Mouse (Mus musculus): ENCODE measurements around the gene Rtkn2. TPM values are rescaled to one million over a fixed set of nuclear protein-coding genes. Genes with fewer than 3 reads are reported as not detected.

The Rtkn2 gene
- polyA plus RNA-seq (2012), result not detected in 2 replicates

GRCm38 (mm10) chr10:67979401-67980157, at the start of gene Rtkn2:
Gene Rtkn2 (plus strand): TSS chr10:67979570.
- TF ChIP-seq GATA1 (IDR thresholded peaks at IDR 0.05; ENCODE audit: low read length), result no peak
- no peak for TF ChIP-seq TAL1 (IDR thresholded peaks at IDR 0.05; ENCODE audit: low read length)

GRCm38 (mm10) chr10:67931328-67931727, 48.0 kb upstream of the Rtkn2 start:
- no peak overlapping the region for H3K4me3 ChIP-seq (replicated peaks)
- no peaks in the 10 kb centered on the region for H3K4me1 ChIP-seq (ENCODE audit: control insufficient read depth)
- H3K27me3 ChIP-seq (ENCODE audit: control insufficient read depth), result no peaks in the 10 kb centered on the region
- H3K9me3 ChIP-seq (ENCODE audit: control insufficient read depth, low read length), result peaks cover 5% of the 10 kb centered on the region; the same call in 1 of the 2 replicates
- H3K36me3 ChIP-seq (ENCODE audit: control insufficient read depth), result no peaks in the 10 kb centered on the region
- TF ChIP-seq GATA1 (IDR thresholded peaks at IDR 0.05; ENCODE audit: low read length) (no peak), TAL1 (IDR thresholded peaks at IDR 0.05; ENCODE audit: low read length) (no peak)

More at GRCm38 (mm10) chr10:67979401-67980157, at the start of gene Rtkn2:
- H3K9me3 ChIP-seq (ENCODE audit: control insufficient read depth, low read length), result no peaks in the 10 kb centered on the region
- peaks cover 12% of the 10 kb centered on the region for H3K4me1 ChIP-seq (ENCODE audit: control insufficient read depth)
- H3K27me3 ChIP-seq (ENCODE audit: control insufficient read depth), result no peaks in the 10 kb centered on the region
- H3K36me3 ChIP-seq (ENCODE audit: control insufficient read depth), result no peaks in the 10 kb centered on the region
- peak within 1 kb of the TSS; percentile 70 for H3K4me3 ChIP-seq (replicated peaks)

- TF ChIP-seq TAL1 (IDR thresholded peaks at IDR 0.05; ENCODE audit: low read length), result no peak
- no peak for TF ChIP-seq GATA1 (IDR thresholded peaks at IDR 0.05; ENCODE audit: low read length)
- Histone ChIP-seq H3K4me3 (replicated peaks) (no peak overlapping the region), H3K4me1 (ENCODE audit: control insufficient read depth) (no peaks in the 10 kb centered on the region), H3K27me3 (ENCODE audit: control insufficient read depth) (no peaks in the 10 kb centered on the region), H3K36me3 (ENCODE audit: control insufficient read depth) (no peaks in the 10 kb centered on the region), H3K9me3 (ENCODE audit: control insufficient read depth, low read length) (peaks cover 5% of the 10 kb centered on the region; the same call in 1 of the 2 replicates)
These were observed 46.6 kb upstream of the Rtkn2 start for GRCm38 (mm10) chr10:67932780-67933179.

- no peak overlapping the region for H3K4me3 ChIP-seq (replicated peaks)
- peaks cover 5% of the 10 kb centered on the region; the same call in 1 of the 2 replicates for H3K9me3 ChIP-seq (ENCODE audit: control insufficient read depth, low read length)
- H3K4me1 ChIP-seq (ENCODE audit: control insufficient read depth), result no peaks in the 10 kb centered on the region
- H3K27me3 ChIP-seq (ENCODE audit: control insufficient read depth), result no peaks in the 10 kb centered on the region
- H3K36me3 ChIP-seq (ENCODE audit: control insufficient read depth), result no peaks in the 10 kb centered on the region
- TF ChIP-seq TAL1 (IDR thresholded peaks at IDR 0.05; ENCODE audit: low read length), result no peak
- no peak for TF ChIP-seq GATA1 (IDR thresholded peaks at IDR 0.05; ENCODE audit: low read length)
These were observed 42.4 kb upstream of the Rtkn2 start for GRCm38 (mm10) chr10:67936944-67937343.

- Histone ChIP-seq H3K9me3 (ENCODE audit: control insufficient read depth, low read length) (peaks cover 5% of the 10 kb centered on the region; the same call in 1 of the 2 replicates), H3K27me3 (ENCODE audit: control insufficient read depth) (no peaks in the 10 kb centered on the region)
- TF ChIP-seq TAL1 (IDR thresholded peaks at IDR 0.05; ENCODE audit: low read length), result no peak
- no peak for TF ChIP-seq GATA1 (IDR thresholded peaks at IDR 0.05; ENCODE audit: low read length)
These were observed 41.6 kb upstream of the Rtkn2 start for GRCm38 (mm10) chr10:67937775-67938174.

GRCm38 (mm10) chr10:67939546-67939945, 39.8 kb upstream of the Rtkn2 start:
- H3K9me3 ChIP-seq (ENCODE audit: control insufficient read depth, low read length), result no peaks in the 10 kb centered on the region
- no peak overlapping the region for H3K4me3 ChIP-seq (replicated peaks)
- TF ChIP-seq TAL1 (IDR thresholded peaks at IDR 0.05; ENCODE audit: low read length), result no peak
- no peak for TF ChIP-seq GATA1 (IDR thresholded peaks at IDR 0.05; ENCODE audit: low read length)
- H3K27me3 ChIP-seq (ENCODE audit: control insufficient read depth), result no peaks in the 10 kb centered on the region
- H3K36me3 ChIP-seq (ENCODE audit: control insufficient read depth), result no peaks in the 10 kb centered on the region
- no peaks in the 10 kb centered on the region for H3K4me1 ChIP-seq (ENCODE audit: control insufficient read depth)

More at GRCm38 (mm10) chr10:67937775-67938174, 41.6 kb upstream of the Rtkn2 start:
- Histone ChIP-seq H3K36me3 (ENCODE audit: control insufficient read depth) (no peaks in the 10 kb centered on the region), H3K4me3 (replicated peaks) (no peak overlapping the region), H3K4me1 (ENCODE audit: control insufficient read depth) (no peaks in the 10 kb centered on the region)

- H3K4me1 ChIP-seq (ENCODE audit: control insufficient read depth), result no peaks in the 10 kb centered on the region
- H3K36me3 ChIP-seq (ENCODE audit: control insufficient read depth), result no peaks in the 10 kb centered on the region
- H3K27me3 ChIP-seq (ENCODE audit: control insufficient read depth), result no peaks in the 10 kb centered on the region
- no peak overlapping the region for H3K4me3 ChIP-seq (replicated peaks)
- H3K9me3 ChIP-seq (ENCODE audit: control insufficient read depth, low read length), result no peaks in the 10 kb centered on the region
- TF ChIP-seq TAL1 (IDR thresholded peaks at IDR 0.05; ENCODE audit: low read length) (no peak), GATA1 (IDR thresholded peaks at IDR 0.05; ENCODE audit: low read length) (no peak)
These were observed 35.9 kb upstream of the Rtkn2 start for GRCm38 (mm10) chr10:67943513-67943912.

GRCm38 (mm10) chr10:67950059-67950748, 29.2 kb upstream of the Rtkn2 start:
- H3K4me1 ChIP-seq (ENCODE audit: control insufficient read depth), result no peaks in the 10 kb centered on the region
- H3K9me3 ChIP-seq (ENCODE audit: control insufficient read depth, low read length), result no peaks in the 10 kb centered on the region
- TF ChIP-seq TAL1 (IDR thresholded peaks at IDR 0.05; ENCODE audit: low read length), result no peak
- TF ChIP-seq GATA1 (IDR thresholded peaks at IDR 0.05; ENCODE audit: low read length), result no peak
- H3K27me3 ChIP-seq (ENCODE audit: control insufficient read depth), result no peaks in the 10 kb centered on the region
- no peak overlapping the region for H3K4me3 ChIP-seq (replicated peaks)
- no peaks in the 10 kb centered on the region for H3K36me3 ChIP-seq (ENCODE audit: control insufficient read depth)

- no peaks in the 10 kb centered on the region for H3K36me3 ChIP-seq (ENCODE audit: control insufficient read depth)
- H3K4me1 ChIP-seq (ENCODE audit: control insufficient read depth), result no peaks in the 10 kb centered on the region
- TF ChIP-seq TAL1 (IDR thresholded peaks at IDR 0.05; ENCODE audit: low read length), result no peak
- no peak for TF ChIP-seq GATA1 (IDR thresholded peaks at IDR 0.05; ENCODE audit: low read length)
- H3K9me3 ChIP-seq (ENCODE audit: control insufficient read depth, low read length), result no peaks in the 10 kb centered on the region
- H3K27me3 ChIP-seq (ENCODE audit: control insufficient read depth), result no peaks in the 10 kb centered on the region
- H3K4me3 ChIP-seq (replicated peaks), result no peak overlapping the region
These were observed 27.7 kb upstream of the Rtkn2 start for GRCm38 (mm10) chr10:67951690-67952089.

All from erythroblast, embryonic 14.5 days (primary cell).